Mouse (Mus musculus) 416B (cell line): ENCODE measurements around the gene Arrdc5.

ENCODE experiments used
- DNase-seq: peaks from one replicate; pipeline ENCODE4 v3.0.0; 2011; ENCODE audit warnings: low read depth

Arrdc5 gene

GRCm38 (mm10) chr17:56255429-56255828 lies 44.7 kb downstream of the Arrdc5 start:
- peak; percentile 89 for DNase-seq

DNA sequence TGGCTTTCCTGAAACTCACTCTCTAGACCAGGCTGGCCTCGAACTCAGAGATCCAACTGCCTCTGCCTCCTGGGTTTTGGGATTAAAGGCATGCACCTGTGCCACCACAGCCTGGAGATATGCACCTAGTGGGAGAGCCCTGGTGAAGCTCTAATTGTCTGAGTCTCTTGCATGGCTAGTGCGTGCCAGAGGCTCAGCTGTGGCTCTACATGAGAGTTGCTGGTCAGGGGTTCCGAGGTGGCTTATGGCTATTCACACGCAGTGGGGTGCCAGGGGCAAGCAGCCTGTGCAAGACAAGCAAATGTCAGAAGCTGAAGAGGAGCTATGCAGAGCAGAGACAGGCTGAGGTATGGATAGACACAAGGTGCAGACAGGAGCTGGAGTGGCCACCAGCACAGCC lies 45.4 kb downstream of the Arrdc5 start:
- DNase-seq, result no peak

GRCm38 (mm10) chr17:56251136-56251829 lies 48.8 kb downstream of the Arrdc5 start:
- DNase-seq, result peak; percentile 78

GRCm38 (mm10) chr17:56245608-56246007 lies 54.5 kb downstream of the Arrdc5 start:
- no peak for DNase-seq
